Mouse (Mus musculus) T-helper 2 cell (primary cell): Measurements from ENCODE around the gene Rsad1.

Source experiments
- in situ Hi-C: fragments of 300-600 bp; cut with MboI, MseI; formaldehyde crosslinking; loops from one replicate; pipeline ENCODE4 v1.15.1; 2025; ENCODE audit warnings: high pct_unique_total_duplicates

Rsad1 gene

DNA sequence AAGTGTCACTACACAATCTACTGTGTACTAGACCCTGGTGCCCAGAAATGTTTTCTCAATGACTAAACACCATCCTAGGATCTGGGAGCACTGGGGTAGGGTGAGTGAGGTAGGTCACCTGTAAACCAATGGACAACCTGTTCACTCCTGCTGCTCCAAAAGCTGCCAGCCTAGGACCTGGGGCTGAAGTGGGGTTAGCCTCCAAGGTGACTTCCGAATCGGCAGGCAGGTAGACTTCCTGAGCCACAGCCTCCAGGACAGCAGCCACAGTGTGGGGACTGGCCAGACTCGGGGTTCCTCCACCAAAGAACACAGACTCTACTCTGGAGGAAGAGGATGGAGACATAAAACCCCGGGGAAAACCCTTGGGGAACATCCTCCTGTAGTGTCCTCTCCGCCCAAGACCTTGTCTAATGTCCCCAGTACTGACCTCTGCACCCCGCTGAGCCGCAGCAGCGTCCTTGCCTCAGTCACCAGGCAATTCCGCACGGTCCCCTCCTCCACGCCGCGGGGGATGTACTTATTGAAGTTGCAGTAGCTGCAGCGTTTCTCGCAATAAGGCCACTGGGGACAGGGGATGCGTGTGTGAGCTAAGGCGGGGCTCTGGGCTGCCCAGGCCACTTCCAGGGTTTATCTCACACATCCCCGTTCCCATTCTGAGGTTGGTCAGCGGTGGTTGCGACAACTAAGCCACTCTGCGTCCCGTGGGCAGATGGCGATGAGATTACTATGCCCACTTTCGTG is 842 bp downstream of the Rsad1 start:
- in situ Hi-C loops, result no loop called here

DNA sequence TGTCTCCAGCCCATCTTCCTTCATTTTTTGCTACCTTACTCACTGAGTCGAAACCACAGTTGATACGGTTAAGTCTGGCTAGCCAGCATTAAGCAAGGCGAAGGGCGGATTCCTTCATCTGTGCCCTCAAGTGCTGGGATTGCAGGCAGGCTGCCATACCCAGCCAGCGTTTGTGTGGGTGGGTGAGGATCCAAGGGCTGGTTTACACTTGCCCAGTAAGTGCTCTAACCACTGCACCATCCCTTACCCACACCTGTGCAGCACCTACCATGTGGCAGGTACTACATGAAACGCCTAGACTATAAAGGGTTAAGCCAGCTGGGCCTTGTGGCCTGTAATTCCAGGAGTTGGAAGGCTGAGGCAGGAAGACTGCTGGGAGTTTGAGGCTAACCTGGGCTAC is 1.8 kb downstream of the Rsad1 start:
- in situ Hi-C loops, result no loop called here

DNA sequence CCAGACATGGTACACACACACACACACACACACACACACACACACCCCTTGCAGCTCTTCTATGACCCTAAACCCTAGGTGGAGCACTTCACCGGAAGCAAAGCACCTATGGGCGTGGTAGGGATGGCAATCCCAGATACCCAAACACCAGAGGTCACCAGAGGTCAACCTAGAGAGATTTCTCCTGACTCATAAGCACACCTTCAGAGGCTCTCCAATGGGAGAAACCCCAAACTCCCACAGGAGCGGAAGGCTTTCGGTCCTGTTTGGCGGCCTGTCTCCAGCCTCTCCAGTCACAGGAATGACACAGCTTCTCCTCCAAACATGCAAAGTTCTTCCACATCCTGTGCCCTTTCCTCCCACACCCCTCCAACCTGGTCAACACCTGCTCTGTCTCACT is 2.7 kb downstream of the Rsad1 start:
- in situ Hi-C loops, result no loop called here

DNA sequence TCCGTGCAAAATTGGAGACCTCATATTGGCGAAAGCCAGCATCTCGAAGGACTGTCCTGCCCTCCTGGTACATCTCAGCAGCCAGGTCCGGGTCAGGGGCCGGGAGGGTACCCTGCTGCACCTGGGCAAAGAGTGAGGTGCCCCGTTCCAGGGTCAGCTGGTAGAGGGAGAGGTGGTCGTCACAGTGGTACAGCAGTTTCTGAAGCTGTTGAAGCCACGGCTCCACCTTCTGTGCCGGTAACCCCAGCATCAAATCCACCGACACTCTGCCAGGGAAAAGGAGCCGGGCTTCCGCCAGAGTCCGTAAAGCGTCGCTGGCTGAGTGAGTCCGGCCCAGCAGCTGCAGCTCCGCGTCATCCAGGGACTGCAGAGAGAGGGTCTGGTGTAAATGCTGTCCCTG is 4.6 kb downstream of the Rsad1 start:
- in situ Hi-C loops, result no loop called here

DNA sequence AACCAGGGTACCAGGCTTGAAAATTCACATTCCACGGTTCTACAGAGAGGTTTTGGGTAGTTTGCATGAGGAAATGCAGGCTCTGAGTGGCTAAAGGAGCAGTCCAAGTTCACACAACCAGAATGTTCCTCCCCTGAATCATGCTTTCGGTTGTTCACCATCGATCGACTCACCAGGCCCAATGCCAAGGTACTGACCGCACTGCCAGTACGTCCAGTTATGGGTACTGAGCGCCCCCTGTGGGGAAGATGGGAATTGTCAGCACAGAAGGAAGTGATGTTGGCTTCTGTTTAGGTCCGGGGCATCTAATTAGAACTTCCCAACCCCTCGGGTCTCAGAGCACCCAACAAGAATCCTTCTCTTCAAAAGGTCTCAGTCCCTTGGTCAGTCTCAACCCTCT is 5.1 kb downstream of the Rsad1 start:
- in situ Hi-C loops, result no loop called here

DNA sequence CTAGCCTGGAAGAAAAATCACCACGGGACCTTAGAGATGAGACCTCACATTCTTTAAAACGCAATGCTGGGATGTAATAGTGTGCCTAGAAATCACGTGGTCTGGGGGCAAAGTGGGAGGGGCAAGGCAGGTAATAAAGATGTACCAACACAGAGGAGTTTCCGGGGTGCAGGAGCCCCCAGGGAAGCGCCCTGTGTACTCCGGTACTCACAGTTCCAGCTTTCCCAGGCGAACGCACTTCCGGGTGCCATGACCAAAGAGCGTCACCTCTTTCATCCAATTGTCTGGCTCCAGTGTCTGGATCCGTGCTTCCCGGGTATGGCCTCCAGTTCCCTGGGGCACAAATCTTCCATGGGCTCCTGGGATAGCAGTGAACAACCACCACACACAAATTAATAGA is 5.7 kb downstream of the Rsad1 start:
- in situ Hi-C loops, result no loop called here

DNA sequence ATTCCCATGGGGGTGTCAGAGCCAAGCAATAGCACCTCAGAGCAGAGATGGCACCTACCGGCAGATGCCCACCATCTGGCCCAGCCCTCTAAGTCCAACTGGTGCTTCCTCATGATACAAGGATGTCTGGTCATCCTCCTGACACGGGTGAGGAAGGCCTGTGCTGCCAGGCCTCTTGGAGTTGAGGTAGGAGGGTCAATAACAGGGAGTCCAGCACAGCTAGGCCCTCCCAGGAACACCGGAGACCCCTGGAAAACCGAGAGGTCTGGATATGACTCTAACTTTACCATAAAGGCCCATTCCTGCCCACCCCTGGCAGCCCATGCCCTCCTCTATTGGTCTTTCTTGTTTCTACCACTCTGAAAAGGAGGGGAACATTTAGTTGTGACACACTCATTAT is 6.7 kb downstream of the Rsad1 start:
- in situ Hi-C loops, result no loop called here

DNA sequence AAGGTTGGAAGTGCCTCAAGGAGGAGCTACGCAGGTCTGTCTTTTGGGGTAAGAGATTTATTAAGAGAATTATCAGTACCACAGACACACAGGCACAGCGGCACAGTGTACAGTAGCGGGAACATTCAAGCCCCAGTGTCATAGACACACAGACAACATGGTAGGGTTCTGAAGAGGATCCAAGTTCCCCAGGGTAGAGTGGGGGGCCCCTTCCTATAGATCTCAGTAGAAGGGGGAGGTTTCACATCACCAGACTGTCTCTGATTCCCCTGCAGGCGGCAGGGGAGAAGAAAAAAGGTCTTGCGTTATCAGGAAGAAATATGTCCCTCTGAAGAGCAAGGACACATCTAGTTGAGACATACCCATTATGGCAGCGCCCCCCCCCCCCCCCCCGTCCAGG is 9.3 kb downstream of the Rsad1 start:
- in situ Hi-C loops, result no loop called here

DNA sequence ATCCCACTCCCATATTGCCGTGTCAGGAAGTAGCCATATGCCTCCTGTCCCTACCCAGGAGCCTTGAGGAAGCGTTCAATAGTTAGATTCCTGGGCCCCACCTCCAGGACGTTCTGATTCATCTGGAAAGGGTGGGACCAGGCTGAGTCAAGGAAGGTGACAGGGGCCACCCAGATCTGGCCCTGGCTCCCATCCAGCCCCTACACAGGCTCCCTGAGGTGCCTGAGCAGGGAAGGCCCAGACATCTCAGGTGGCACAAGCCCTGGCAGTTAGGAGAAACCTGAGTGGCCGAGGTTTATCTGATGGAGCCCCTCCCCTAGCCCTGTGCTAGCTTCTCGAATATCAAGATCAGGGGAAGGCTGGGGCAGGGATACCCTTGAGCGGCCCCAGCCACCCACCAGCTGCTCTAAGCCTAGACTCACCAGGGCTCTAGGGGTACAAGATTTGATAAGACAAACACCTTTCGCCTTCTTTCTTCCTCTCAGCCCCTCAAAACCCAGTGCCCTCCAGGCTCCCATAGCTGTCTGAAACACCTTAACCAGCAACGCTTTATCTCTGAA is 10.2 kb downstream of the Rsad1 start:
- in situ Hi-C loops, result no loop called here

DNA sequence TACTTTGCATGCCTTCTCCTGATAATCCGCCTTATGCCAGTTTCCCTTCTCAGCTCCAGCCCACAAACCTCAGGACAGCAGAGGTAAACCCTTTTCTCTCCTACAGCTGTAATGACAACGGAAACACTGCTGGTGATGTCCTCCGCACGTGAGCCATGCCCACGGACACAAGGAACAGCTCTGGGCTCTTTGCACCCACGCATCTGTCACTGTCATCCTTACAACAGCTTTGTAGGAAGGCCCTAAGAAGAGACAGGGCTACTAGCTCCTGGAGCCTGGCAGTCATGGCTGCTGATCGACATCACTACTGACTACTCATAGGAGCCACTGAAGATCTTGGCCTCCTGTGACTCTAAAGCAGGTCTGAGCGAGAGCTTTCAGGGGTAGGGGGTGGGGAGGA is 15.9 kb downstream of the Rsad1 start:
- in situ Hi-C loops, result no loop called here

DNA sequence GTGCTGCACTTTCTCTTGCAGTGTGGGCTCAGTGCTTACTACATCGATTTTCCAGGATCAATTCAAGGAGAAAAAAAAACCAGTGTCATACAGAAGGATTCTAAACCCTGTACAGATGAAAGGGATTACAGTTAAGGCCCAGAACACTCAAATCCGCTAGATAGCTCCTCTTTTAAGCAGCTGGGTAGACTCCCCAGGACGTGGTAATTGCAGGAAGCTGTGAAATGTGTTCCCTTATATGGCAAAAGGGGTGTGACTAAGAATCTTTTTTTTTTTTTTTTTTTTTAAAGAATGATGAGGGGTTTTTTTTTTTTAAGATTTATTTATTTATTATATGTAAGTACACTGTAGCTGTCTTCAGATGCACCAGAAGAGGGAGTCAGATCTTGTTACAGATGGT is 20.2 kb downstream of the Rsad1 start:
- in situ Hi-C loops, result no loop called here

DNA sequence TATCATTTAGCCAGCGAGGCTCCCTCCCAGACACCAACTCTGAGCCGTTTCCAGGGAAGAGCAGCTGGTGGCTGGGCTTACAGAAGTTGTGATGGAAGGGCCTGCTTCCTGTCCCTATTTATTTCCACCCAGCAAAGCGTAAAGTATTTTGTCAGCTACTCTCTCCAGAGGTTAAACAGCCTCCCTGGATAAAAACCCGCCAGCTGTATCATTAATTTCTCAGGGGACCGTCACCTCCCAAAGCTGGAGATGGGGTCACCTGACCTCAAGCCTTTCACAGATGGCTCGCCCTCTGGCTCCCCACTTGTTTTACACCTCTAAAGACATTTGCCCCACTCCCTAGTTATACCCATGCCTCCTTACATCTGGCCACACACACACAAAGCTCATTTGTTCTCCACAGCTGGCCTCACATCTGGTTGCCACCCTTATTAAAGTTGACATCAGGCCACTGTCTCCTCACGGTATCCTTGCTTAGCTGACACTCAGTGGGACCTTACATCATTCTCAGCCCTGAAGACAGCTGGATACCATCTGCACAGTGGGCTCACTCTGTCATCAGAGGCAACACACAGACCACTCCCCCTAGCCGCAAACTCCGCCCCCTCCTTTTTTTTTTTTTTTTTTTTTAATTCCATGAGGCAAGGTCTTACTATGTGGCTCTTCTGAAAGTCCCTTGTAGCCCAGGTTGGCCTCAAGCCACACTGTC is 22.7 kb downstream of the Rsad1 start:
- in situ Hi-C loops, result no loop called here

DNA sequence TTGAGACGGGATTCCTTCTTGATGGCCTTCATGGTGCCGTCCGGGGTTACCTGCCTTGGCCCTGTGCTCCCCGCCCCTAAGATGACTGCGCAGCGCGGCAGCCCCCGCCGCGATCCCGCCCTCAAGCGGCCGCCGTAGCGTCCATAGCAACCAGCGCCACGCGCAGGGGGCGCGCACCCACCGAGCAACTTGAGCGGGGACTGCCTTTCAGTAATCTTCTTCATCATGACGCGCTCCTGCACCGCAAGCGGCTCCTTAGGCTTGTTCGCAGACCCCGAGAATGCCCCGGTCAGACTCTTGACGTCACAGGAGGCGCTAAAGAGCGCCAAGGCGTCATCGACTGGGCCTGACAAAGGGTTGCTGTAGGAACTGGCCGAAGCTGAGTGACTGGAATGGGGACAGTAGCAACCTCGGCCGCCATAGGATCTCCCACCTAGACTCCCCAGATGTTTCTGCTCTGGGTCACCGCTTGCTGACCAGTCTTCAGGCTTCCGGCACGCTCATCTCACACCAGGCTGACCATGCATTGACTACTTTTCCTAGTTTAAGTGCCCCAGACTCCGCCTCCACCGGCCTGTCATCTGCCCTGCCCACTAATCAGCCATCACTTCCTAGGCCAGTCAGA is 27.7 kb downstream of the Rsad1 start, which contains the start of gene Mycbpap:
Mycbpap (minus strand) TSS at position 524 of the 625 bp plus-strand sequence.
- in situ Hi-C loops, result no loop called here

DNA sequence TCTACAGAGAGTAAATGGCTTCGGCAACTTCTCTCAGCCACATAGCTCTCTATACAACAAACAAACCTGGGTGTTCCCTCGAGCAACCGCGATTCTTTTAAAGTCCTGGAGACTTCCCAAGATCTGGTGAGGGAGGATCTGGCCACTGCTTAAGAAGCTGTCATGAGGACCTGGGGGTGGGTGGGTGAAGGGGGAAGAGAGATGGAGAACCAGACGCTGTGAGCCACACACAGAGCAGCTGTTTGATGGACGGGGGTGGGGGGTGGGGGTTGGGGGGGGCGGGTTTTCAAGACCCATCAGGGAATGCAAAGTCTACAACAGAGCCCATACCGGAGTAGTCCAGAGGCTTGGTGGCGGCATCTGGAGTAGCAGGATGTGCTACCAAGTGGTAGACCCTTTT is 35.6 kb downstream of the Rsad1 start:
- in situ Hi-C loops, result no loop called here

DNA sequence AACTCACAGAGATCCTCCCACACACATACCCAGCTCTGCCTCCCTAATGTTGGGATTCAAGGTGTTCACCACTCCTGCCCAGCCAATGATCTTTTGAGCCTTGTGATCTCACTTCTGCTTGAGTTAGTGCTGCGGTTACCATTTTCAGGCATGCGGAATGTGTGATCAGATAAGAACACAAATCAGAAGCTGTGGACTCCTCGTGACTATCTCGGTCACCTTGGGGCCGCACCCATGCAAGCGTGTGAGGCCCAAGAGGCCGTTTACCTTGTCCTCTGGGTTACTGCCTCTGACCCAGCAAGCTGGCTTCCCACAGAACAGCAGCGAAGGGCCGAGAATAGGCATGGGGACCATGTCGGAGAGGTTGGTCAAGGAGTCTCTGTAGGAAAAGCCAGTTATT is 40.1 kb downstream of the Rsad1 start:
- in situ Hi-C loops, result no loop called here

DNA sequence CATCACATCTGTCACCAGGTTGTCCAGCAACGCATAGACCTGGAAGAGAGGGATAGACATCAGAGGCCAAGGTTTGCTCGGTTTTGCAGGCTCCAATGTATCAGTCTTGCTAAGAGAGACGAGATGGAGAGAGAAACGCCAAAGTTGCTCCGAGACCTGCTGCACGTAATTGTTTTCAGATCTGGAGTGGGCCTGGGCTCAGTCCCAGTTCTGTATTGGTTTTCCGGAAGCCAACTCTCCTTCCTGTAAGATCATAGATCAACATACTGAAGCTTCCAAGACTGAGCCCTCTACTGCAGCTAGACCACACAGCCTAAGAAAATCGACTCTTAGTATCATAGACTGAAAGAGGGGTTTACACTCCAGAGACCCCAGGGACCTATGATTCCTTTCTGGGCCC is 47.6 kb downstream of the Rsad1 start:
- in situ Hi-C loops, result no loop called here

DNA sequence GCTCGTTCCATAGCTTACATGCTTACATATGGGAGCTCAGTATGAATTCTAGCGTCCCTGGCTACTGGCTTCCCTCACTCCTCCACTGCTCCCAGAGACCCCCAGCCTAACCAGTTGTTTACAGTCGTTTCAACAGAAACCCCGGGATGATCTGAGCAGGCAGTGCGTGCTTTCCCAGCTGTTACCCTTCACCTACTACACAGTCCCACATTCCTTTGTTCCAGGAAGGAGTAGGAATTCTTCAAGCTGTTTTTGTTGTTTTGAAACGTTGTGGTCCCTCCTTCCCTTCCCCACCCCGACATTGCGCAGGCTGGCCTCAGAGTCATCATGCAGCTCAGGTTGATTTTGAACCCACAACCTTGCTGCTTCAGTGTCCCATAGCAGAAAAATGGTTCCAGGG is 48.7 kb downstream of the Rsad1 start:
- in situ Hi-C loops, result no loop called here

DNA sequence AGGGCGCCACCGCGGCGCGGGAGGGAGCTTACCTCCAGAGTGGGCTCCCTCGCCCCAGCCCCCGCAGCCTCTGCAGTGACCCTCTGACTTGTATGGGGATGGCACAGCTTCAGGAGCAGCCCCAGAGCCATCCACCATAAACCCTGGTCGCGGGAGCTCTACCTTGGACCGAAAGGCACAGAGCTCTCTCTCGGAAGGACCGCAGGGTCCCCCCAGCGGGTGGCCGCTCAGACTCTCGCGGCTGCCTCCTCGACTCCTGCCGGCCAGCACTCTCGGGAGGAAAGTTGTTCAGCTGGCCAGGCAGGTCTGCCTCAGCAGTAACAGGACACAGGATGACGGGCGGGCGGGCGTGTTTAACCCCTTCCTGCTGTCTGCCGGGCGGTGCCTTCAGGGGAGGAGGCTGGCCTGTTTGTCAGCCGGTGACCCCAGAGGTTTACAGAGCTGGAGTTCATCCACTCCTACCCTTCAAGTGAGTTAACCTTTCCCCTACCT is 49.3 kb downstream of the Rsad1 start, which contains the start of gene Epn3:
Epn3 (minus strand) TSS at position 314 of the 492 bp plus-strand sequence.
- in situ Hi-C loops, result loop anchor here (10.0 kb wide), 1 partner anchor 255 kb away; the partner anchor contains the start of gene Wfikkn2

DNA sequence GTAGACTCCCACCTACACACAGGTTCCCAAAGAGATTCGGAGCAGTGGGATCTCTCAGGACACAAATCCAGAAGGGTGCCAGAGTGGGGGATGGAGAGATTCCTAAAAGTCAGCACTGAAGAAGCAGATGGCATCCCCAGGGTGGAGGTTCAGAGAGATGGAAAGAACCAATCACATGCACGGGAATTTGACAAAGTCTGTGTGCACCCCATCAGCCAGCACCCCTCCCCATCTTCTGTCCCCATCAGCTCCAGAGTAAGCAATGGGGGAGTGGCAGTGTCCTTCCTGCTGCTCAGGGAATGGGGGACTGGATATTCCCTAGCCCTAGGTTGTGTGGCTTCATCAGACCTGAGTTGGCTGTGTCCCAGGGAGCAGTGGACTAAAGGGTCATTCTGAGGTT is 50.0 kb downstream of the Rsad1 start:
- in situ Hi-C loops, result loop anchor here (10.0 kb wide), 1 partner anchor 254 kb away; the partner anchor contains the start of gene Wfikkn2

DNA sequence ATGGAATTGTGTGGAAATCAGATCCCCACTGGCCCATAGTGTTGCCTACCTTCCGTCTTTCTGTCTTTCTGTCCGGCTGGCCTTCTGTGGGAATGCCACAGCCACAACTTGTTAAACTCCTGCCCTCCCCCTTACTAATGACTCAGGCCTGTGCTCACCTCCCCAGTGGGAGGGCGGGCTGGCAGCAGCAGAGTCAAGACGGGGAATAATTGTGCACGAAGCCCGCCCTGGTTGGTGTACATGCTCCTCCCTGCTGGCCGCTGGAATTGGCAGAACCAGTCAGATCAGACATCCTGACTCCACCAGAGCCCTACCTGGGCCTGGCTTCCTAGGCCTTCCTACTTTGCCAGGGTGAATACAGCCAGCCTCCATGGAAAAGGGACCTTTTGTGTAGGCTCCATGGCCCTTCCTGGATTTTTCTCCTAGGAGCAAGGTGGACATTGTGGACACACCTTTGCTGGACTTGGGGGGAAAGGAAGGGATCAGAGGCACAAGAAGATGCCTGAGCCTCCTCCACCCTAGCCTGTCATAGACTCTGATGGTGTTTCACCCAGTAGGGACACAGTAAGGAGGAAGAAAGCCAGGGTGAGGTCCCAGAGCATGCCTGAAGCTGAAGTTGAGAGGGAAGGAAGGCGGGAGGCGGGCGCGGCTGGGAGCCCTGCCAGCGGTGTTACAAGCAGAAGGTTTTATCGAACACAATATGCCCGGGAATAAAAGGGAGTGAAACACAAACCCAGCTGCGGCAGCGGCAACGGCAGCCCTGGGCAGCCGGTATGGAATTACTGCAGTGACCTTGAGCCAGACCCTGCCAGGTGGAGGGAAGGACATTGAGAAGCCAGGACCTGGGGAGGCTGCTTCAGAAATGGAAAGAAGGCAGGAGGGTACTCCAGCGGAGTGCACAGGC is 50.7 kb downstream of the Rsad1 start:
- in situ Hi-C loops, result loop anchor here (10.0 kb wide), 1 partner anchor 254 kb away; the partner anchor contains the start of gene Wfikkn2

DNA sequence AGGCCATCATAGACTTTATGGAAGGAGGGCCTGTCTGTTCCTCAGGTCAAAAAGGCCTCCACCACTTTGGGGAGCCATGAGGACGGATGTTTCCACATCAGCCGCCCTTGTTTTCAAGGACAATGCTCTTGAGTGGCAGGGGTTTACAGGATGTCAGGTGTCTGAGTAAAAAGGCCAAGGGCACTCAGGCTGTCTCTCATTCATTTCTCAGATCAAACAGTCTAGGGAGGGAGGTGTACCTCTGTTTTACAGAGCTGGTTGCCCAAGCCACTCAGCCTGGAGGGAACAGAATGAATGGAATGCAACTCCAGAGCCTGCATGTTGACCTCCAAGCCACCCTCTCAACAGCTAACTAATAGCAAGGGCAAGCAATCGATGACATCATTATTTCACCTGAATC is 53.6 kb downstream of the Rsad1 start:
- in situ Hi-C loops, result loop anchor here (10.0 kb wide), 1 partner anchor 251 kb away; the partner anchor contains the start of gene Wfikkn2
